Mouse (Mus musculus) heart, adult 2 months (tissue): ENCODE data around the gene Wdsub1.

Experiments
- CTCF ChIP-seq: fragments of 200-600 bp; IDR thresholded peaks from 2 replicates; pipeline ENCODE4 v1.8.1; 2022; ENCODE audit warnings: antibody characterized with exemption, mild to moderate bottlenecking, moderate library complexity
- EP300 ChIP-seq: fragments of 200-500 bp; IDR thresholded peaks from 2 replicates; pipeline ENCODE4 v1.6.1; 2011; ENCODE audit warnings: low read depth, low read length, control low read depth; ENCODE audit not compliant: insufficient read depth
- POLR2A ChIP-seq: fragments of 200-500 bp; IDR thresholded peaks from 2 replicates; pipeline ENCODE4 v1.6.1; 2011; ENCODE audit warnings: mild to moderate bottlenecking, low read depth, low read length, control low read depth; ENCODE audit not compliant: insufficient read depth

DNA sequence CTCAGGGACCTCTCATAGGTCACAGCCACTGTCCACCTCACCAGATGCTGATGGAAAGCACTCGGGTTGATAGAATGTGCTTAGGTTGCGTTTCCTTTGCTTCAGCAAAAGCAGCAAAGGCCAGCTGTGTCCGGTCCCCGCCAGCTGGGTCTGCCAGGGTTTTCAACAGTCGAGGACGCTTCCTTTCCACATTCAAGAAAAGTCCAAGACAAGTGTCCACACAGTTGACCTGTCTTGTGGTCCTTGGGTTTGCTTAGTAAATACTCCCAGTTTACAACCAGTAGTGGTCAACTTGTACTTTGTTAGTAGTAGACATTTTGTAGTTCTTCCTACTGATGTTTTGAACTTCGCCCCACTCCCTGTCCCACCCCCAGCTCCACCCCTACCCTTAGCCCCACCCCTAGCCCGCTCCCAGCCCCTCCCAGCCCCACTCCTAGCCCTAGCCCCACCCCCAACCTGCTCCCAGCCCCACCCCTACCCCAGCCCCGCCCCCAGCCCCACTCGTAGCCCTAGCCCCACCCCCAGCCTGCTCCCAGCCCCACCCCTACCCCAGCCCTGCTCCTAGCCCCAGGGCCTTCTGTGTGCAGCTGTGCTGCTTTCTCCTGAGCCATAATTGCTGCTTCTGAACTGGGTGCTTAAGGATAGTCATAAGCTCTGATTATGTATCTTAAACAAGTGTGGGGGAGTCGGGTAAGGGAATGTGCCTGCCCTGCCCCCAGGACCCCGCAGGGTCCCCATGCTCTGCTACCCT lies 41.0 kb downstream of the Wdsub1 start:
- TF ChIP-seq CTCF (no peak), POLR2A (no peak), EP300 (peak; percentile 29; the same call in 1 of the 2 replicates)
